Mouse (Mus musculus): Measurements from ENCODE around the gene Colgalt2. TPM values are rescaled to one million over a fixed set of nuclear protein-coding genes. Genes with fewer than 3 reads are reported as not detected.
"Not testable (repeated sequence)": the region's sequence is repeated elsewhere in the genome, so short reads cannot be mapped to it uniquely, and the experiment has no call there.

The Colgalt2 gene
- polyA plus RNA-seq (2014; fragmentation: Nextera tagmentation; extraction: Ambion mirVana): 2.3 and 2.6 TPM in 2 replicates

- WGBS: under 1% methylated on average over 70 of the region's 70 CpGs
- Histone ChIP-seq H3K4me1 (ENCODE audit: control insufficient read depth, insufficient read depth, low read length) (no peaks in the 10 kb centered on the region), H3K9ac (ENCODE audit: low read length) (peak within 1 kb of the TSS; percentile 75), H3K27me3 (ENCODE audit: control insufficient read depth, insufficient read depth, low read length) (peaks cover 4% of the 10 kb centered on the region; the same call in 1 of the 2 replicates), H3K4me3 (ENCODE audit: low read depth, low read length) (peak within 1 kb of the TSS; percentile 65), H3K9me3 (ENCODE audit: control insufficient read depth, low read length) (no peaks in the 10 kb centered on the region), H3K36me3 (ENCODE audit: control insufficient read depth, insufficient read depth, low read length) (no peaks in the 10 kb centered on the region), H3K4me2 (peak within 1 kb of the TSS; percentile 90), H3K27ac (ENCODE audit: low read depth, low read length) (no peak within 1 kb of the TSS)
- peak; percentile 89 for ATAC-seq (ENCODE audit: low FRiP score)
- peak; percentile 97 for DNase-seq (ENCODE audit: low spot score, missing footprints)
These were observed at the start of gene Colgalt2 for GRCm38 (mm10) chr1:152399790-152400555. TSS of gene Colgalt2 (plus strand) at chr1:152399830.

- Histone ChIP-seq H3K27me3 (ENCODE audit: control insufficient read depth, insufficient read depth, low read length) (no peaks in the 10 kb centered on the region), H3K27ac (ENCODE audit: low read depth, low read length) (no peak overlapping the region), H3K9me3 (ENCODE audit: control insufficient read depth, low read length) (no peaks in the 10 kb centered on the region), H3K9ac (ENCODE audit: low read length) (no peak overlapping the region), H3K4me2 (no peak overlapping the region), H3K36me3 (ENCODE audit: control insufficient read depth, insufficient read depth, low read length) (no peaks in the 10 kb centered on the region), H3K4me3 (ENCODE audit: low read depth, low read length) (no peak overlapping the region), H3K4me1 (ENCODE audit: control insufficient read depth, insufficient read depth, low read length) (no peaks in the 10 kb centered on the region)
- ATAC-seq (ENCODE audit: low FRiP score) (no peak), DNase-seq (ENCODE audit: low spot score, missing footprints) (no peak)
- 91% methylated on average over 4 of the region's 4 CpGs for WGBS
These were observed 42.9 kb upstream of the Colgalt2 start for GRCm38 (mm10) chr1:152356721-152357120.

GRCm38 (mm10) chr1:152368311-152369088 is 31.1 kb upstream of the Colgalt2 start:
- no peaks in the 10 kb centered on the region for H3K9me3 ChIP-seq (ENCODE audit: control insufficient read depth, low read length)
- H3K4me1 ChIP-seq (ENCODE audit: control insufficient read depth, insufficient read depth, low read length): no peaks in the 10 kb centered on the region
- H3K4me3 ChIP-seq (ENCODE audit: low read depth, low read length): no peak overlapping the region
- H3K4me2 ChIP-seq: no peak overlapping the region
- ATAC-seq (ENCODE audit: low FRiP score) (no peak), DNase-seq (ENCODE audit: low spot score, missing footprints) (no peak)
- WGBS: 51% methylated on average over 13 of the region's 13 CpGs
- H3K36me3 ChIP-seq (ENCODE audit: control insufficient read depth, insufficient read depth, low read length): no peaks in the 10 kb centered on the region
- 0 out of 2 replicates have a peak overlapping the region, but pooled peaks have one; percentile 9 for H3K9ac ChIP-seq (ENCODE audit: low read length)
- H3K27me3 ChIP-seq (ENCODE audit: control insufficient read depth, insufficient read depth, low read length): no peaks in the 10 kb centered on the region
- H3K27ac ChIP-seq (ENCODE audit: low read depth, low read length): no peak overlapping the region

GRCm38 (mm10) chr1:152369139-152369538 is 30.5 kb upstream of the Colgalt2 start:
- Histone ChIP-seq H3K27me3 (ENCODE audit: control insufficient read depth, insufficient read depth, low read length) (no peaks in the 10 kb centered on the region), H3K4me3 (ENCODE audit: low read depth, low read length) (no peak overlapping the region), H3K4me2 (no peak overlapping the region), H3K36me3 (ENCODE audit: control insufficient read depth, insufficient read depth, low read length) (no peaks in the 10 kb centered on the region), H3K9me3 (ENCODE audit: control insufficient read depth, low read length) (no peaks in the 10 kb centered on the region), H3K9ac (ENCODE audit: low read length) (no peak overlapping the region), H3K4me1 (ENCODE audit: control insufficient read depth, insufficient read depth, low read length) (no peaks in the 10 kb centered on the region), H3K27ac (ENCODE audit: low read depth, low read length) (no peak overlapping the region)
- peak; percentile 66; the same call in 1 of the 2 replicates for ATAC-seq (ENCODE audit: low FRiP score)
- peak; percentile 88 for DNase-seq (ENCODE audit: low spot score, missing footprints)
- 33% methylated on average over 4 of the region's 4 CpGs for WGBS

GRCm38 (mm10) chr1:152378311-152378710 is 21.3 kb upstream of the Colgalt2 start:
- 94% methylated on average over 5 of the region's 5 CpGs for WGBS

GRCm38 (mm10) chr1:152384589-152384988 is 15.0 kb upstream of the Colgalt2 start:
- Histone ChIP-seq H3K27ac (ENCODE audit: low read depth, low read length) (no peak overlapping the region), H3K4me2 (no peak overlapping the region), H3K27me3 (ENCODE audit: control insufficient read depth, insufficient read depth, low read length) (no peaks in the 10 kb centered on the region), H3K4me3 (ENCODE audit: low read depth, low read length) (no peak overlapping the region), H3K9me3 (ENCODE audit: control insufficient read depth, low read length) (no peaks in the 10 kb centered on the region), H3K4me1 (ENCODE audit: control insufficient read depth, insufficient read depth, low read length) (no peaks in the 10 kb centered on the region), H3K9ac (ENCODE audit: low read length) (no peak overlapping the region), H3K36me3 (ENCODE audit: control insufficient read depth, insufficient read depth, low read length) (no peaks in the 10 kb centered on the region)
- 94% methylated on average over 1 of the region's 1 CpGs for WGBS
- ATAC-seq (ENCODE audit: low FRiP score) (no peak), DNase-seq (ENCODE audit: low spot score, missing footprints) (no peak)

More at GRCm38 (mm10) chr1:152378311-152378710, 21.3 kb upstream of the Colgalt2 start:
- no peak overlapping the region for H3K4me2 ChIP-seq
- no peak overlapping the region for H3K27ac ChIP-seq (ENCODE audit: low read depth, low read length)
- no peak overlapping the region for H3K9ac ChIP-seq (ENCODE audit: low read length)
- no peak overlapping the region for H3K4me3 ChIP-seq (ENCODE audit: low read depth, low read length)
- no peak for DNase-seq (ENCODE audit: low spot score, missing footprints)
- H3K36me3 ChIP-seq (ENCODE audit: control insufficient read depth, insufficient read depth, low read length): no peaks in the 10 kb centered on the region
- ATAC-seq (ENCODE audit: low FRiP score): no peak
- H3K9me3 ChIP-seq (ENCODE audit: control insufficient read depth, low read length): no peaks in the 10 kb centered on the region
- no peaks in the 10 kb centered on the region for H3K4me1 ChIP-seq (ENCODE audit: control insufficient read depth, insufficient read depth, low read length)
- H3K27me3 ChIP-seq (ENCODE audit: control insufficient read depth, insufficient read depth, low read length): no peaks in the 10 kb centered on the region

GRCm38 (mm10) chr1:152385693-152386092 is 13.9 kb upstream of the Colgalt2 start:
- not testable (repeated sequence) for DNase-seq (ENCODE audit: low spot score, missing footprints); ATAC-seq (ENCODE audit: low FRiP score); H3K27me3 ChIP-seq (ENCODE audit: control insufficient read depth, insufficient read depth, low read length); H3K9me3 ChIP-seq (ENCODE audit: control insufficient read depth, low read length); H3K4me1 ChIP-seq (ENCODE audit: control insufficient read depth, insufficient read depth, low read length); H3K36me3 ChIP-seq (ENCODE audit: control insufficient read depth, insufficient read depth, low read length); H3K27ac ChIP-seq (ENCODE audit: low read depth, low read length)
- peak overlapping the region; percentile 74 for H3K9ac ChIP-seq (ENCODE audit: low read length)
- H3K4me3 ChIP-seq (ENCODE audit: low read depth, low read length): peak overlapping the region; percentile 71
- WGBS: 37% methylated on average over 2 of the region's 4 CpGs
- H3K4me2 ChIP-seq: peak overlapping the region; percentile 75

GRCm38 (mm10) chr1:152386188-152386835 is 13.3 kb upstream of the Colgalt2 start, which contains the start of gene Tsen15:
TSS of gene Tsen15 (minus strand) at chr1:152386688.
- Histone ChIP-seq H3K9me3 (ENCODE audit: control insufficient read depth, low read length) (no peaks in the 10 kb centered on the region), H3K27me3 (ENCODE audit: control insufficient read depth, insufficient read depth, low read length) (no peaks in the 10 kb centered on the region), H3K4me1 (ENCODE audit: control insufficient read depth, insufficient read depth, low read length) (no peaks in the 10 kb centered on the region), H3K4me2 (peak within 1 kb of the TSS; percentile 75), H3K27ac (ENCODE audit: low read depth, low read length) (no peak within 1 kb of the TSS), H3K9ac (ENCODE audit: low read length) (peak within 1 kb of the TSS; percentile 74), H3K4me3 (ENCODE audit: low read depth, low read length) (peak within 1 kb of the TSS; percentile 71), H3K36me3 (ENCODE audit: control insufficient read depth, insufficient read depth, low read length) (no peaks in the 10 kb centered on the region)
- ATAC-seq (ENCODE audit: low FRiP score) (peak; percentile 97), DNase-seq (ENCODE audit: low spot score, missing footprints) (peak; percentile 95)
- WGBS: under 1% methylated on average over 57 of the region's 57 CpGs

Data from midbrain, embryonic 11.5 days (tissue).